Mouse (Mus musculus): ENCODE measurements at regions not wholly inside any gene's neighbourhood (a gene's known extent, or its start where the extent isn't known, plus 50 kb on each side); places are given as distances from the start of the nearest gene placed in this dataset.
A peak's percentile ranks its signal among the peaks of the same experiment; 100 is the strongest.

DNA sequence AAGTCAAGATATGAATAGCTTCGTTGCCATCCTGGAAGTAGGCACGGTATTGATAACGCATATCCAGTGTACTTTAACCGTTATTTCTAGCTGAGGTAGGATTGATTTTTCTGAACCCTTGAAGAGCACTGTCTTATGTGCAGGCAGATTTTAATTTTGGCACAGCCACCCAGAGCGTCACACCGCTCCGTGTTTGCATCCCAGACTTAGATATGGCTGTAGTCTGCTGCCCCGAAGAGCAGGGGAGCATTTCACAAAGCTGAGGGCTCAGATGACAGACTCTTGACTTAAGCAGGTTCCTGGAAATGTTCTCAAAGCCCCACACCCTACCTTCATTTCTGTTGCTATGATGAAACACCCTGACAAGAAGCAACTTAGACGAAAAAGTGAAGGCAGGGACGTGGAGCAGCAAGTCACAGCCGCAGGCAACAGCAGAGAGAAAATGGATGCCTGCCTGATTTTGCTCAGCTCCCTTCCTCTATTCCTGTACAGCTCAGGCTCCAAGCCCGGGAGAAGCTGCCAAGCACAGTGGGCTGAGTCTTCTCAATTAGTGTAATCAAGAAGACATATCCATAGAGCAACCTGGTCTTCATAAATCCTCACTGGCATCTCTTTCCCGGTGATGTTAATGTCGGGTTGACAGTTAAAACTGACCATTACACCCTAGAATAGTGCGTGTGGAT, 164.9 kb upstream of the Cdh4 start:
- no peak for DNase-seq

DNA sequence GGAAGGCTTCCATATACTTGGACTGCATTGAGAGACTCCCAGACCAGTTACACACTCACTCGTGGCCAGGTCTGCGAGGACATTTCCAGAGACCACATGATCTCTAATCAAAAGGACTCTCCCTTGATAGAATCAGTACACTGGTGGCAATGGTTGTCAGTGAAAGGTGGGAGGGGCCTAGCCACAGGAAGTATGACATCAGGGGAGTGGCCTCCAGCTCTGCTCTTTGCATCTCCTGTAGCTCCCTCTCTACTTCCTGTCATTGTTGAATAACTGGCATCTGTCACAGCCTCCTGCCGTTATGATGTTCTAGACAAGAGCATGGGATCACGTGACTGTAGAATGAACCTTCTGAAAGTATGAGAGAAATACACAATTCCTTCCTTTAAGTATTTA, 164.3 kb upstream of the Cdh4 start:
- no peak for DNase-seq

DNA sequence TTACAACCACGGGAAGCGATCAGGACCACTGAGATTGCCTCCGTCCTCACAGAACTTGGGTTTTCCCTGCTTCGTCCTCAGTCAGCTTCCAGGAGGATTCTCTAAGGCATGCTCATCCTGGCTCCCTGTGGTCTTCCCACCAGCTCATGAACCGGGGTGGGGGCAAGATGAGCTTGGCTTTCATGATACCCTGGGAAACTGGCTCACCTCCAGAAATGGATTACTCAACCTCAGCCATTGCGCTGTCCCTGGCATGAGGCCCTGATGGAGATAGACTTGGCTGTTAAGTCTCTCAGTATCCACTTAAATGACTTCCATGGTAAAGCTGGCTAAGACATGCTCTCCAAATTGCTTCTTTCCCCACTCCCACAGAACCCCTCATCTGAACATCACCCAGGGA, 160.0 kb upstream of the Cdh4 start:
- DNase-seq = no peak

DNA sequence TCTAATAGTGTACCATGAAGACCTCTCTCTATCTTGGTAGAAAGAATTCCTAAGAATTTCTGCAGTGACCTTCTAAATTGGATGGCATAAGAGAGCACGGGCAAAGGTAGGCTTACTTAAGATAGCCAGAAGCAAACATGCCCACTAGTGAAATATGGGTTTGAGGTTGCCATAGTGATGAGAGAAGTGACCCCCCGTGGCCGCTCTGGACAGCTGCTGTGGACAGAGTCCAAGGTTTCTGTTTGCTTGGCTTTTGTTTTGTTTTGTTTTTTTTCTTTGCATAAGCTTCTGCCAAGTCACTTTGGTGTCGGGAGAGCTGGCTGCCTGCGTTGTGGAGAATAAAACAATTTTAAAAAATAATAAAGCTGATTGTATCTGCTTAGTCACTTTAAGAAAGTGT, 151.8 kb upstream of the Cdh4 start:
- DNase-seq = no peak

DNA sequence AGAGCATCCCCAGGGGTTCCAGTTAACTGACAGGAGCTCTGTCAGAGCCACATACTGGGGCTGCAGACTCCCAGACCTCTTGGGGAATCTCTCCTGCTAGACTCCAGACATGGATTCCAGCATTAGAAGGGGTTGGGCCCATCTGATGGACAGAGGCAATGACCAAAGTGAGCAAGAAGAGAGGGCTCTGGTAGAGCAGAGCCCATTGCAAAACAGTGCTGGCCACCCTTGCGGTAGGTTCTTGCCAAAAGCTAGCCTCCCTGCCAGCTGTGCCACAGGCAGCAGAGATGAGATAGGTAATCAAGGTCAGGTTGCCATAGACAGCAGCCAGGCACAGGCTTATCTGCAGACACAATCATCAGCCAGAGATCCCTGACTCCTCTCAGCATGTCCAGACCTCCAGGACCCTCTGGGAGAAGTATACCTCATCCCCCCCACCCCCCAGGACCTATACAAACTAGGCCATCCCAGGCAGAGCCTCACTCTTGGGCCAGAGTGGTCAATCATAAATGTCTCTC, 151.1 kb upstream of the Cdh4 start:
- no peak for DNase-seq

DNA sequence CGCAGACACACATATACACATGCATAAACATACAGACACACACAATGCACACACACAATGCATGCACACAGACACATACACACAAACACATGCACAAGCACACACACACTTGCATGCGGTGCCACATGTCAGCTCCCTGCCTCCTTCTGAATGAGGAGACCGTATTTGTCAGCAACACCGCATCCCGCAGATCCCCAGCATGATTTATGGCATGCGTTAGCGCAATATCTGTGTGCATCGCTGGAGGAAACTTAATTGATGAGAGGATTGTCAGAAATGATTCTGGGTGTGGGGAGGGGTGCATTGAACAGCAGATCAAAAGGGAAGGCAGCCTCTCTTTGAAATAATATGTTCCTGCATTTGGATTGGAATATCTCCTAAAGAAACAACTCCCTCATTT, 150.3 kb upstream of the Cdh4 start:
- DNase-seq = no peak

DNA sequence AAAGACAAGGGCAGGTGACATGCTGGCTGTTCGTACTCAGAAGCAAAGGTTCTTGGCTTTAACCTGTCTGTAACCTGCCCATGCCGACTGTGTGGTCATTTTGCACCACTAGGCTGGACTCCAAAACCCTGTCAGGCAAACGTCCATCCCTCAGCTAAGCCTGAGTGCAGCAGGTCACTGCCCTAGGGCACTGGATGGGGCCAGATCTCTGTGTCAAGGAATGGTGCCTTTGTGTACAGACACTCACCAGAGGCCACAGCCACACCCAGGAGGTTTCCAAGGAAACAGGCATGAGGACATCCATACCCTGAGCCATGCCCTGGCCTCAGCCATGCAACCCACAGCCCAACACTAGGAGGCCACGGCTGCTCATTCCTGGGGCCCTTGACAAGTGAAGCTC, 149.7 kb upstream of the Cdh4 start:
- no peak for DNase-seq

DNA sequence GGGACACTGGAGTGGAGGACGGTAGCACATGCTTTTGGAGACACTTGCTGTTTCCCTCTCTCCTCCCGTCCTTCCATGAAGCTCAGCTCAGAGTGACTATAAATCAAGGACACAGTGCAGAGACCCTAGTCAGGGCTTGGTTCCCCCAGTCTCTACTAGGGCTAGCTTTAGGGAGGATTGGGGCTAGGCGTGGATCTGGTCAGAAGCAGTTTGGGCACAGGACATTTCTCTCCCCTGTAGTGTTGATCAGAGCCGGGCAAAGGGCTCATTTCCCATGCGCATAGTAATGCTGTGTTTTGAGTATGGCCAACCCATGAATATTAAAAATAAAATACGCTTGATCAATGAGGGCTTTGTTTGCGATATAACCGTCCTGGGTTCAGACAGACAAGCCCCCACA, 149.1 kb upstream of the Cdh4 start:
- no peak for DNase-seq

DNA sequence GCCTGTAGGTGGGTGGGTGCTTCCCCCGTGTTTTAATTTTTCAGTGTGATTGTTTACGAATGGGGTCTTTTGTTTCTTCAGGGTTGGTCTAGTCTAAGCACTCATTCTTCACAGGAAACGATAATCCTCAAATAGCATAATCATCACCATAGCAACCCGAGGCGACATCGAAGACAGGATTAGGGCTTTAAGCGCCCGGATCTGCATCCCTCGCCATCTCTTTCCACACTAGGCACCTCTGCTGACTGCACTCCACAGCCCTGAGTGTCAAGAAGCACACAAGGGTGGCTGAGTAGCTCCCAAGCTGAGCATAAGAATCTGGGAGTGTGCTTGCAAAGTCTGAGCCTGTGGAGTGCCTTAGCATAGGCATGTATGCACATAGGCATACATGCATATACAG, 145.2 kb upstream of the Cdh4 start:
- no peak for DNase-seq

DNA sequence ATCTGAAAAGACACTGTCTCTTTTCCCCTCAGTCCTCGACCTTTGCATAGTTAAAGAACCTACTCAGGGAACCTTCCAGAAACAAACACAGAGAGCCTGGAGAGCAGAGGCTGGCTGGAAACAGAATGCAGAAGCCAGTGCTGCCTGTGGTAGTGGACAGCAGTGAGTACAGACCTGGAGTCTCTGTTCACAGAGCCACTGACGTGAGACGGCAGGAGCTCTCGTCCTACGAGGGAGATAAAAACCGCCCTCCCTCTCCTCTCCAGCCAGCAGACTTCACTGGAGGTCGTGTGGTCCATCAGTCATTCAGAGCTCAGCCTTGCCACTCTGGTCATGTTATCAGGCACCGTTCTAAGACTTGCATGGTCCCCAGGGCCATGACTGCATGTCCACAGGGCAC, 138.5 kb upstream of the Cdh4 start:
- DNase-seq = no peak

DNA sequence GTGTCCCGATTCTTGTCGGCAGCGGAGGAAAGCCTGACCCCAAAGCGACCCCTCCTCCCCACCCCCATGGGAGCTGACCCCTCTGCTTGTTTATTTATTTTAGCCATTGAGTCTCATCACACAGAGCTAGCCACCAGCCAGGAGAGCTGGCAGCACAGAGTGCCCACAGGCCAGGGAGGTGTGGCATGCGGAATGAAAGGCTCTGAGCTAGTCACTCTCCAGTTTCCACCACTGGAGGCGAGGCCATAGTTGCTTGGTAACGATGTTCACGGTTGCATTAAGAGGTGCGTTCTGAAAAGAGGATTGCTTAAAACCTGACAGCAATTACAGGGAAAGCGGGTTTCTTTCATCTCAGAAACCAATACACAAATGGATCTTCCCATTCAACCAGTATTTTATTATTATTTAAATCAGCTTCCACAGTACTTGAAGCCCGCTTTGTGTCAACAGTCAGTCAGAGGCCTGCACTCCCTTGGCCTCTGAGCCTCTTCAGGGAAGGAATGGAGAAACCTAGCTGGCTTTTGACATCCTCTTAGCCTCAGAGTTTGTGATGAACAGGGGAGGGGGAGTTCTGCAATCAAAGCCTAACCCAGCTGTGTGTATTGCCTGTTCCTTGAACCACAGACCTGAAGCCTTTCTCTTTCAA, 134.8 kb upstream of the Cdh4 start:
- DNase-seq = peak in 1 of 2 experiments; percentile 29

DNA sequence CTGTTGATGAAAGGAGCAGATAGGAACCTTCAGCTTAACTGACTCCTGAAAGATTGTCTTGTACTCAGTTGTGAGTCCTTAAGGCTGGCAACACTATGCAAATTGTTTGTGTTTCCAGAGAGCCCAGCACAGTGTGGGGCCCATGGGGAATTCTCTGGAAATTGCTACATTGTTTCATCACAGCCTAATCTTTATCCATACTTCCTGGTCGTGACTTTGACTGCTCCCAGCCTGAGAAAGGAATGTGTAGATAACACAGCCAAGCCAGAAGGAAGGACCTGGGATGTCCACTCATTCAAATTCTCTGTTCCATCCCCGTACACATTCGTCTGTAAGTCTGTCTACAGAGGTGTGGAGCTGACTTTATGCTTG, 134.3 kb upstream of the Cdh4 start:
- DNase-seq = no peak

DNA sequence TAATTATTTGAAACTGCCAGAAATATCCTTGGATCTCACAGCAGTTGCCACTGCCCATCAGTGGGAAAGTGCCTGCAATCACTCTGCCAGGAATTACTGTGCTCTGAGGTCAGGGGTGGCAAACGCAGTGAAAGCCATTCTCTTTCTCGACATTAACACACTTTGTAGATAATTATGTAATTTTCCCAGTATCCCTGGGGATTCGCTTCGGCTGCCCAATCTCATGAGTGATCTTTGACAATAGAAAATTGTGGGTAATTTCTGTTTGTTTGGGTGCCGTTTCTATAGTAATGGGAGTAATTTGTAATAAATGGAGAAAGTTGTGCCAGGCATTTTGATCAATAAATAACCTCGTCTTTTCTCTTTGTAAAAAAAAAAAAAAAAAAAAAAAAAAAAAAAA, 124.2 kb upstream of the Cdh4 start:
- DNase-seq = no peak

DNA sequence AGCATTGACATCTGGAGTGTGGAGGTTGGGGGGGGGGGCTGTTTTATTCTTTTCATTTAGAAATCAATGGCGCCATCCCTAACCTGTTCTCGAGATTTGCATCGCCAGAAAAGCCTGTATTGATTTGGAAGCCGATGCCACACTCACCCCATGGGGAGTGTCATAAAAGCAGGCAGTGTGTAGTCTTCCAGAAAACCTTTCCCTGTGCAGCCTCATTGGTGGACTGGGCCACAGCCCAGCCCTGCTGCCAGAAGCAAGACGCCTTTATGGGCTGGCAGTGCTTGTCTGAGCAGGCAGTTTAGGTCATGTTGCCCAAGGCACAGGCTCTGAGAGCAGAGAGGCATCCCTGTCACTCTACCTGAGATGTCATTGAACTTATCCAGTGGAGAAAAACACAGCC, 117.0 kb upstream of the Cdh4 start:
- DNase-seq = no peak

DNA sequence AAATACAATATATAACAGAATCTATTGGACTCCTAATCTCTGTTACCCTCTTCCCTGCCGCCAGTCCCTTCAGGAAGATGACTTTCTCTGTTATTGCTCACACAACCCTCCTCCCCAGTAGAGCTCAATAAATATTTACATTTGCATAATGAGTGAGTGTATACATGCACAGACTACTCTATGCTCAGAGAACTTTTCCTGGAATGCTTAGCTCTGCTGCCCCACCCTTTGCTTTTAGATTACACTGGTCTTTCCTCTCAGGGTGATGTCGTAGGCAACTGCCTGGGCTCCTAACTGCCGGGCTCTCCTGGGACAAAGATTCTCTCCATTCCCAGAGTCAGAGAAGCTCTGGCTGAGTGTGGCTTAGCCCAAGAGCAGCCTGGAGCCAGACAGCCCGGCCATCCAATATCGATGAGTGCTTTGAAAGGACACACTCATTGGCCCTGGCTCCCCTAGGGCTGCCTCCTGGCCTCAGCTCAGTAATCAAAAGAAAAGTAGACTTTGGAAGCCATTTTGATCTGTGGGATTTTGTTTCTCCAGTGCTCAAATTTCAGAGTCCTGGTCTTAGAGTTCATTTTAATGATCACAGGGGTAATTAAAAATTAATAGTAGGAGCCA, 109.2 kb upstream of the Cdh4 start:
- no peak for DNase-seq

DNA sequence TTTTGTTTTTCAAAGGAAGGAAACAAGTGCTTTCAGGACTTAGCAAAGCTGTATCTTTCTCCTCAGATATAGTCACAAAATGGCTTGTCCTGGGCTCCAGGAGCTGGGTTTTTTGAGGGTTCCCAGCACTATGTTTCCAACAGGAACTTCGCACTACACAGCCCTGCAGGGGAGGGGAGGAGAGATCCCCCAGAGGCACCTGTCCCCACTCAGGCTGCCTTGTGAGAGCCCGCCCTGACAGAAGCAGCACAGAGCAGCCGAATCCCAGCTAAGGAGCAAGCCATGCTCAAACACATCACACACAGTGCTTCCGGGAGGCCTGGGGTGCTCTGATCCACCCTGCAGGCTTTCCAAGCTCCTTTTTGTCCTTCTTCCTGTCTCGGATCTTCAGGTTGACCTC, 108.6 kb upstream of the Cdh4 start:
- no peak for DNase-seq

DNA sequence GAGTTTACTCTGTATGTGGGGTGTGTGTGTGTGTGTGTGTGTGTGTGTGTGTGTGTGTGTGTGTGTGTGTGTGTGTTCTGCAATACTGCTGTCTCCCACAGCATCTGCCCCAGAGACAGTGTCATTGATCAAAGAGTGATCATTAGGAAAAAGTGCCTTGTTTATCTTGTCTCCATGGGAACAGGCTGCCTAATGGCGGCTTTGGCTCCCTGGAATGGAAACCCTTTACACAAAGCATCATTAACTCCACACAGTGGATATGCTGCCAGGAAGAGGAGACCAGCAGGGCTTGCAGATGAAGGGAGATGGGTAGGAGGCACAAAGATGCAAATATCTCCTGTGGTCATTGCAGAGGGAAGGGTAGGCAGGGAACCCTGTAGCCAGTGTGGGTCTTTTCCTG, 106.0 kb upstream of the Cdh4 start:
- DNase-seq = no peak

DNA sequence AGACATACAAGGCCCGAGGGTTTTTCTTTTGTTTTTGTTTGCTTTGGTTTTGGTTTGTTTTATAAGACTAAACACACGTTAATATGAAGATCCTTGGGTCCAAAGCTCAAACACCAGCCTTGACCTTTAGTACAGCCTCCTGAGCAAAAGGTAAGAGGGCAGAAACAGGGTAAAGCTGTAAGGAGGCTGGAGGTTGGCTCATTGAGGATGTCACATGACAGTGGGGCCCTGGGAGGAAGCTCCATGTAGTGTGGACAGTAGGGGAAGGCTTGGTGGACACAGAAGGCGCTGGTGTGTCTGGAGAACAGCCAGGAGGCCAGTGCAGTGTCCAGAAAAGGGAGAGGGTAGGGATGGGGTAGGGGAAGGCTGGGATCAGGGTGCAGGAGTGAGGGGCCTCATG, 89.6 kb upstream of the Cdh4 start:
- DNase-seq = no peak

DNA sequence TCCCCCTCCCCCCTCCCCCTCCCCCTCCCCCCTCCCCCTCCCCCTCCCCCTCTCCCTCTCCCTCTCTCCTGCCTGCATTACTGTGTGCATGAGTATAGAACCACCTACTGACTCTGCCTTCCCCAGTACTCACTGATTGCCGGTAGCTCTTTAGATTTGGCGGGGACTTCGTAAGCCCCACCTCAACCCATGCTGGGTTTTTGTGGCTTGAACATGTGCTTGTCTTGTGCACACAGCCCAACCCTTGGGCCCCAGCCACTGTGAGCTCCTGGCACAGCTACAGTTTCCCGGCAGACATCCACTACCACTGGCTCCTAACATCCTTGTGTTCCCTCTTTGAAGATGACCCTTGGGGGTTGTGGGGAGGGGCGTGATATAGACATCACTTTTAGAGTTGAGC, 87.4 kb upstream of the Cdh4 start:
- no peak for DNase-seq

DNA sequence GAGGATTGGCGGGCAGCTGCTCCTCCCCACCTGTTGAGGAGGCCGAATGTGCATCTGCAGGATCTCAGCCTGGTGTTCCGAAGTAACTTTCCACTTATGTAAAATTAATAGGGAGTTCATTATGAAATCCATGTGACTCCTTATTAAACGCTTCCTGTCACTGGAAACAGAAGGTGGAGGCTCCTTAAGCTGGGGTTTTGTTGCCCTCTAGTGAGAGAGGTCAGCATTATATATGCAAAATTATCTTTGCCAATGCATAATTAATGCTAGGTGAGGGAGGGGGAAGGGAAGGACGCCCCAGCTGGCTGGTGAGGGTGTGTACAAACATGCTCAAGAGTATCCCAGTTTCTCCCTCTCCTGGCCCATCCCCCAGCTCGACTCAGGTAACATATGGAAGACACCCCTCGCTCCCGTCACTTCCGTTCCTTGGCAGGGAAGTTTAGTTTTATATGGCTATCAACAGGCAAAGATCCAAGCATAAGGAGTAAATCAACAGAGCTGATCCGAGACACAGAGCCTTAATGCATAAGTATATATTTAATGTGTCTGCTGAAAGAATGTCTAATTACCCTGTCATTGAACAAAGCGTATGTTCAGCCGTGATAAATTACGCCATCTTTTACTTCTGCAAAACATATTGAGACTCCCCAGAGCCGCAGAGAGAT, 71.2 kb upstream of the Cdh4 start:
- no peak for DNase-seq

DNA sequence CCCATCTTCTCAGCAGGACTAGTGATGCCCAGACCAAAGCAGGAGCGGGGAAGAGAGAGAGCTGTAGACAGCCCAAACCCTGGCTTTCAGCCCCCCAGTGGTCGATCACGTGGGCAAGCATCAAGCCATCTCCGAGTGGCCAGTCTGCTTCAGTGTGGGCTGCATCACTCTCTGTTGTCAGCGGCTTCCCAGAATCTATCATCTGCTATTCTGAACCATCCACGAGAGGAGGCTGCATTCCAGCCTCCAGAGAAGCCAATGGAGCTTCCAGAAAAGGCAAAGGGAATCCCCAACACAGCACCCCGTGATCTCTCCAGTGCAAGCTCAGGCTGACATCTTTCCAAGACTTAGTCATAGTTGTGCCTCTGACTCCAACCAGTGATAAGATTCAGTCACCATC, 70.7 kb upstream of the Cdh4 start:
- peak in 1 of 2 experiments; percentile 25 for DNase-seq

DNA sequence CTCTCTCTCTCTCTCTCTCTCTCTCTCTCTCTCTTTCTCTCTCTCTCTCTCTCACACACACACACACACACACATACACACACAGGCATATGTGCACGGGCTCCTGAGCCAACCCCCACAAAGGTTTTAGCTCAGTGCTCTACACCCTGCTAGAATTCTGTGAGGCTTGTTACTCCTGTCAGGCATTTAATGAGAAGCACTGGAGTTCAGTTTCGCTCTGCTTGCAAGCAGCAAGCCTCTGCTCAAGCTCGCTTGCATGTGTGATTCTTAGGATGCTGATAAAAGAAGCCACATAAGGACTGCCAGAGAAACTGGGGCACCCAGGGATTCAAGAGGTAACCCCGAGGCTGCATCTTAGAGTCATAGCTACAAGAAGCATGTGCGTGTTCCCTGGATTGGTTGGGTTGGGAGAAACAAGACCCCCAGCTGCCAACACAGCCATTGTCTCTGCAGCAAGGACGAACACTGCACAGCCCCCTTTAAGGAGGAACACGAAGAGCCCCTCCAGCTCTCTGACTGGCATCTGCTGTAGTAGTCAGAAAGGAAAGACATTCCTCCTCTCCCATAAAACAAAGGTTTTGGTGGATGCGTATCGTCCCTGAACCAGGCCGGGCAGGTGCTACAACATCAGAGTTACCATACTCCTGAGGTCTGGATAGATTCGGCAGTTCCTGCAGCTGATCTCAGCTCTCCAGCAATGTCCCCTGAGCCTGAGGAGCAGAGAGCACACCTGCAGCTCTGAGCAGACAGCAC, 62.4 kb upstream of the Cdh4 start:
- no peak for DNase-seq

DNA sequence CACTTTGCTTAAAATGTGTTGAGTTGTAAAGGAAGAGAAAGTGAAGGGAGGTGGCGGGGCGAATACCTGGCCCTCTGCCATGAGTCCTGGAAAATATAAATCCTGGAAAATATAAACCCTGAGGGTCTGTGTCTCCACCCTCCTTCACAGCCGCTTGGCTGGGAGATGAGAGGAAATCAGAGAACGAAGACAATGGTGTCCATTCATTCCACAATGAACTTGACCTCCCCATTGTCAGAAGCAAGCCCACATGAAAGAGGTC, 61.9 kb upstream of the Cdh4 start:
- DNase-seq = no peak

Measured in layer of hippocampus, postnatal 36 days (tissue).